Mouse (Mus musculus): Measurements from ENCODE around the gene Lamp2. TPM values are rescaled to one million over a fixed set of nuclear protein-coding genes. Genes with fewer than 3 reads are reported as not detected.
"Not testable (repeated sequence)": the region's sequence is repeated elsewhere in the genome, so short reads cannot be mapped to it uniquely, and the experiment has no call there.

The Lamp2 gene
- 96.9 and 115 TPM in 2 replicates for polyA plus RNA-seq (2016; fragmentation: Nextera tagmentation; extraction: Ambion mirVana)

GRCm38 (mm10) chrX:38455890-38456634 is at the start of gene Lamp2:
Gene Lamp2 (minus strand): TSS chrX:38456454.
- peak; percentile 91 for DNase-seq (ENCODE audit: low spot score)
- H3K9me3 ChIP-seq, result no peaks in the 10 kb centered on the region
- peaks cover 9% of the 10 kb centered on the region; the same call in 1 of the 2 replicates for H3K36me3 ChIP-seq
- no peaks in the 10 kb centered on the region; the same call in 1 of the 2 replicates for H3K4me1 ChIP-seq
- H3K27me3 ChIP-seq (ENCODE audit: insufficient read depth, poor library complexity, severe bottlenecking), result no peaks in the 10 kb centered on the region
- 12% methylated on average over 47 of the region's 47 CpGs for WGBS
- peak within 1 kb of the TSS; percentile 74 for H3K4me3 ChIP-seq
- H3K27ac ChIP-seq, result peak within 1 kb of the TSS; percentile 91

- no peak overlapping the region for H3K27ac ChIP-seq
- 85% methylated on average over 14 of the region's 14 CpGs for WGBS
- no peaks in the 10 kb centered on the region for H3K4me1 ChIP-seq
- H3K9me3 ChIP-seq, result no peaks in the 10 kb centered on the region
- H3K36me3 ChIP-seq, result no peaks in the 10 kb centered on the region
- no peak overlapping the region for H3K4me3 ChIP-seq
- no peak for DNase-seq (ENCODE audit: low spot score)
- no peaks in the 10 kb centered on the region for H3K27me3 ChIP-seq (ENCODE audit: insufficient read depth, poor library complexity, severe bottlenecking)
Measured at GRCm38 (mm10) chrX:38504846-38505245, 48.6 kb upstream of the Lamp2 start.

- not testable (repeated sequence) for H3K27ac ChIP-seq; H3K27me3 ChIP-seq (ENCODE audit: insufficient read depth, poor library complexity, severe bottlenecking)
- WGBS, result 67% methylated on average over 5 of the region's 5 CpGs
Measured at GRCm38 (mm10) chrX:38502182-38502581, 45.9 kb upstream of the Lamp2 start.

GRCm38 (mm10) chrX:38485464-38485863 is 29.2 kb upstream of the Lamp2 start:
- 30% methylated on average over 20 of the region's 20 CpGs for WGBS
- H3K36me3 ChIP-seq; H3K4me1 ChIP-seq; H3K27me3 ChIP-seq (ENCODE audit: insufficient read depth, poor library complexity, severe bottlenecking); DNase-seq (ENCODE audit: low spot score); H3K9me3 ChIP-seq; H3K27ac ChIP-seq: not testable (repeated sequence)
- H3K4me3 ChIP-seq, result 0 out of 2 replicates have a peak overlapping the region, but pooled peaks have one; percentile 12

More at GRCm38 (mm10) chrX:38502182-38502581, 45.9 kb upstream of the Lamp2 start:
- not testable (repeated sequence) for H3K4me3 ChIP-seq; H3K4me1 ChIP-seq; H3K36me3 ChIP-seq; DNase-seq (ENCODE audit: low spot score); H3K9me3 ChIP-seq

GRCm38 (mm10) chrX:38478583-38478982 is 22.3 kb upstream of the Lamp2 start:
- DNase-seq (ENCODE audit: low spot score), result no peak
- WGBS, result 68% methylated on average over 1 of the region's 1 CpGs

GRCm38 (mm10) chrX:38473537-38474299 is 17.5 kb upstream of the Lamp2 start:
- H3K36me3 ChIP-seq, result no peaks in the 10 kb centered on the region
- H3K27me3 ChIP-seq (ENCODE audit: insufficient read depth, poor library complexity, severe bottlenecking), result no peaks in the 10 kb centered on the region
- no peaks in the 10 kb centered on the region for H3K4me1 ChIP-seq
- 9% methylated on average over 32 of the region's 32 CpGs for WGBS
- DNase-seq (ENCODE audit: low spot score), result peak; percentile 89
- H3K27ac ChIP-seq, result peak overlapping the region; percentile 86
- no peaks in the 10 kb centered on the region for H3K9me3 ChIP-seq
- H3K4me3 ChIP-seq, result peak overlapping the region; percentile 62

More at GRCm38 (mm10) chrX:38478583-38478982, 22.3 kb upstream of the Lamp2 start:
- no peaks in the 10 kb centered on the region for H3K4me1 ChIP-seq
- no peaks in the 10 kb centered on the region for H3K9me3 ChIP-seq
- no peak overlapping the region for H3K4me3 ChIP-seq
- H3K27me3 ChIP-seq (ENCODE audit: insufficient read depth, poor library complexity, severe bottlenecking), result no peaks in the 10 kb centered on the region
- no peaks in the 10 kb centered on the region for H3K36me3 ChIP-seq
- no peak overlapping the region for H3K27ac ChIP-seq

- WGBS, result 7% methylated on average over 10 of the region's 10 CpGs
- Histone ChIP-seq H3K4me1 (no peaks in the 10 kb centered on the region), H3K4me3 (peak overlapping the region; percentile 62), H3K9me3 (no peaks in the 10 kb centered on the region), H3K27ac (peak overlapping the region; percentile 59; the same call in 1 of the 2 replicates), H3K27me3 (ENCODE audit: insufficient read depth, poor library complexity, severe bottlenecking) (no peaks in the 10 kb centered on the region), H3K36me3 (no peaks in the 10 kb centered on the region)
- no peak for DNase-seq (ENCODE audit: low spot score)
Measured at GRCm38 (mm10) chrX:38473164-38473536, 16.9 kb upstream of the Lamp2 start.

GRCm38 (mm10) chrX:38466236-38466635 is 10.0 kb upstream of the Lamp2 start:
- no peaks in the 10 kb centered on the region for H3K27me3 ChIP-seq (ENCODE audit: insufficient read depth, poor library complexity, severe bottlenecking)
- no peaks in the 10 kb centered on the region for H3K36me3 ChIP-seq
- no peaks in the 10 kb centered on the region for H3K4me1 ChIP-seq
- no peak for DNase-seq (ENCODE audit: low spot score)
- no peak overlapping the region for H3K4me3 ChIP-seq
- no peaks in the 10 kb centered on the region for H3K9me3 ChIP-seq
- no peak overlapping the region for H3K27ac ChIP-seq

- H3K27me3 ChIP-seq (ENCODE audit: insufficient read depth, poor library complexity, severe bottlenecking), result no peaks in the 10 kb centered on the region
- WGBS, result 79% methylated on average over 2 of the region's 2 CpGs
- H3K4me1 ChIP-seq, result no peaks in the 10 kb centered on the region
- H3K36me3 ChIP-seq, result no peaks in the 10 kb centered on the region
- H3K4me3 ChIP-seq, result no peak overlapping the region
- no peaks in the 10 kb centered on the region for H3K9me3 ChIP-seq
- no peak overlapping the region for H3K27ac ChIP-seq
- DNase-seq (ENCODE audit: low spot score), result no peak
Measured at GRCm38 (mm10) chrX:38463160-38463559, 6.9 kb upstream of the Lamp2 start.

GRCm38 (mm10) chrX:38462101-38462500 is 5.8 kb upstream of the Lamp2 start:
- 88% methylated on average over 5 of the region's 5 CpGs for WGBS
- DNase-seq (ENCODE audit: low spot score), result no peak
- Histone ChIP-seq H3K36me3 (no peaks in the 10 kb centered on the region), H3K9me3 (no peaks in the 10 kb centered on the region), H3K4me1 (no peaks in the 10 kb centered on the region), H3K27ac (no peak overlapping the region), H3K27me3 (ENCODE audit: insufficient read depth, poor library complexity, severe bottlenecking) (no peaks in the 10 kb centered on the region), H3K4me3 (no peak overlapping the region)

GRCm38 (mm10) chrX:38460887-38461286 is 4.6 kb upstream of the Lamp2 start:
- 51% methylated on average over 3 of the region's 3 CpGs for WGBS
- Histone ChIP-seq H3K9me3 (no peaks in the 10 kb centered on the region), H3K4me1 (no peaks in the 10 kb centered on the region), H3K36me3 (no peaks in the 10 kb centered on the region), H3K4me3 (no peak overlapping the region), H3K27ac (no peak overlapping the region), H3K27me3 (ENCODE audit: insufficient read depth, poor library complexity, severe bottlenecking) (no peaks in the 10 kb centered on the region)
- DNase-seq (ENCODE audit: low spot score), result no peak

GRCm38 (mm10) chrX:38459076-38459475 is 2.8 kb upstream of the Lamp2 start:
- Histone ChIP-seq H3K4me1 (no peaks in the 10 kb centered on the region; the same call in 1 of the 2 replicates), H3K27me3 (ENCODE audit: insufficient read depth, poor library complexity, severe bottlenecking) (no peaks in the 10 kb centered on the region), H3K9me3 (no peaks in the 10 kb centered on the region), H3K36me3 (no peaks in the 10 kb centered on the region), H3K27ac (no peak overlapping the region), H3K4me3 (no peak overlapping the region)
- 84% methylated on average over 8 of the region's 8 CpGs for WGBS
- no peak for DNase-seq (ENCODE audit: low spot score)

GRCm38 (mm10) chrX:38456635-38457006 is 367 bp upstream of the Lamp2 start:
- Histone ChIP-seq H3K27ac (peak overlapping the region; percentile 91; the same call in 1 of the 2 replicates), H3K4me1 (no peaks in the 10 kb centered on the region; the same call in 1 of the 2 replicates), H3K27me3 (ENCODE audit: insufficient read depth, poor library complexity, severe bottlenecking) (no peaks in the 10 kb centered on the region), H3K4me3 (peak overlapping the region; percentile 74), H3K9me3 (no peaks in the 10 kb centered on the region), H3K36me3 (peaks cover 5% of the 10 kb centered on the region; the same call in 1 of the 2 replicates)
- DNase-seq (ENCODE audit: low spot score), result no peak
- WGBS, result 30% methylated on average over 3 of the region's 3 CpGs

Measured in heart, embryonic 10.5 days (tissue).